Comparison of ENCODE assay signal across 8 mouse cellular contexts in genomic region chr5:35531586-35531985, GRCm38 (mm10). TPM values are rescaled to one million over a fixed set of nuclear protein-coding genes. Genes with fewer than 3 reads are reported as not detected.
DNase-seq lines count a peak whose midpoint lies in the region; ATAC-seq and TF ChIP-seq lines count a peak whose summit lies in the region.

No protein-coding gene starts in this region.

- H3K36me3 ChIP-seq in MEL (ENCODE audit: control insufficient read depth in 1 of 2, insufficient read depth in 2 of 2, low read length in 2 of 2): no peaks in the 10 kb centered on the region

- no peak for TF ChIP-seq CTCF in MEL (IDR thresholded peaks at IDR 0.05 in 2 of 3, conservative IDR thresholded peaks at IDR 0.05 in 1 of 3; ENCODE audit: control insufficient read depth in 1 of 3, insufficient read depth in 1 of 3, low read depth in 2 of 3, low read length in 3 of 3, poor library complexity in 1 of 3, severe bottlenecking in 1 of 3)

- H3K27me3 ChIP-seq in MEL (ENCODE audit: control insufficient read depth in 1 of 2, insufficient read depth in 2 of 2, low read length in 2 of 2): no peaks in the 10 kb centered on the region

- H3K4me1 ChIP-seq in MEL (ENCODE audit: control insufficient read depth in 1 of 2, insufficient read depth in 2 of 2, low read length in 2 of 2): no peaks in the 10 kb centered on the region

- no peak overlapping the region for H3K4me3 ChIP-seq in MEL (ENCODE audit: control insufficient read depth in 1 of 2, insufficient read depth in 1 of 2, low read depth in 2 of 2, low read length in 2 of 2)

- TF ChIP-seq EP300 in MEL (IDR thresholded peaks at IDR 0.05; ENCODE audit: low read depth in 1 of 2, low read length in 2 of 2): no peak

- TF ChIP-seq RAD21 in MEL (IDR thresholded peaks at IDR 0.05; ENCODE audit: low read depth, low read length): no peak

- no peaks in the 10 kb centered on the region for H3K79me2 ChIP-seq in MEL (ENCODE audit: control insufficient read depth, insufficient read depth, low read length, poor library complexity)

- H3K9me3 ChIP-seq in MEL (replicated peaks; ENCODE audit: insufficient read depth, low read length): no peaks in the 10 kb centered on the region

- DNase-seq in heart, postnatal 4 days: peak; percentile 63
- no peak for DNase-seq in heart, adult 8-10 months (ENCODE audit: low spot score)
- DNase-seq in MEL (ENCODE audit: low read depth, low spot score): peak; percentile 36
- peak; percentile 17 for DNase-seq in kidney, adult 9 months
- DNase-seq in cerebellum, adult 11 months: no peak
- no peak for DNase-seq in cerebellum, postnatal 14 days
- DNase-seq in cerebellum, postnatal 36 days: no peak

- H3K27ac ChIP-seq in MEL (ENCODE audit: control insufficient read depth, low read depth, low read length): no peak overlapping the region

- H3K9ac ChIP-seq in MEL (ENCODE audit: control insufficient read depth, low read depth, low read length, poor library complexity, severe bottlenecking): no peak overlapping the region

- ATAC-seq in megakaryocyte-erythroid progenitor cell, adult 5-6 weeks (replicated peaks; ENCODE audit: low FRiP score, low TSS enrichment, poor library complexity, severe bottlenecking): peak; percentile 74

- no peak for TF ChIP-seq POLR2A in MEL (IDR thresholded peaks at IDR 0.05; ENCODE audit: control insufficient read depth in 1 of 2, insufficient read depth in 1 of 2, low read depth in 1 of 2, low read length in 2 of 2, poor library complexity in 1 of 2)

TF ChIP-seq in MEL, 35 proteins besides CTCF, POLR2A, EP300 and RAD21:
- TF ChIP-seq MYB (IDR thresholded peaks at IDR 0.05; ENCODE audit: low read depth, low read length): no peak
- TF ChIP-seq ETS1 (IDR thresholded peaks at IDR 0.05; ENCODE audit: low read depth, low read length): no peak
- TF ChIP-seq TBP (IDR thresholded peaks at IDR 0.05; ENCODE audit: low read depth, low read length): no peak
- no peak for TF ChIP-seq CHD2 (IDR thresholded peaks at IDR 0.05; ENCODE audit: low read length)

RNA-seq across cellular contexts. Expression of gene Cpz, which starts 6.1 kb away (rescaled TPM):
- total RNA-seq in heart, postnatal 4 days (2021): 1 to 10 TPM; 3.2 to 3.6 TPM
- under 1 TPM in 3 of 4 experiments, not detected in 1; 0.25 to 0.59 (median 0.41) TPM for total RNA-seq in heart, adult 8-10 months (2022)
- not detected in 2 replicates for total RNA-seq in MEL (2012; rRNA removed)
- polyA plus RNA-seq in MEL (2012; ENCODE audit: insufficient read depth in 1 of 2, insufficient read length in 2 of 2, low read depth in 1 of 2, low replicate concordance in 2 of 2, missing spikeins in 1 of 2): under 1 TPM in 1 of 2 experiments, not detected in 1; 0.10 TPM
- not detected in 2 replicates for total RNA-seq in megakaryocyte-erythroid progenitor cell, adult 5-6 weeks (2014; fragmentation: Nextera tagmentation)
- total RNA-seq in megakaryocyte-erythroid progenitor cell, adult 5-6 weeks (2017): not detected in 2 replicates

RNA-seq across cellular contexts. Expression of gene Trmt44, which starts 43.3 kb away (rescaled TPM):
- total RNA-seq in heart, postnatal 4 days (2021): 1 to 10 TPM; 4.1 to 4.6 TPM
- total RNA-seq in heart, adult 8-10 months (2022): 1 to 10 TPM; 1.7 to 2.1 (median 2.0) TPM
- total RNA-seq in MEL (2012; rRNA removed): 13.1 and 16.6 TPM in 2 replicates
- 10 to 100 TPM in 1 of 2 experiments, not detected in 1; 14.3 TPM for polyA plus RNA-seq in MEL (2012; ENCODE audit: insufficient read depth in 1 of 2, insufficient read length in 2 of 2, low read depth in 1 of 2, low replicate concordance in 2 of 2, missing spikeins in 1 of 2)
- 9.4 and 12.1 TPM in 2 replicates for total RNA-seq in megakaryocyte-erythroid progenitor cell, adult 5-6 weeks (2014; fragmentation: Nextera tagmentation)
- total RNA-seq in megakaryocyte-erythroid progenitor cell, adult 5-6 weeks (2017): 8.0 and 8.4 TPM in 2 replicates

RNA-seq across cellular contexts. Expression of gene Acox3, which starts 51.3 kb away (rescaled TPM):
- total RNA-seq in heart, postnatal 4 days (2021): 10 to 100 TPM; 20.8 to 23.6 TPM
- 10 to 100 TPM; 21.9 to 32.0 (median 26.4) TPM for total RNA-seq in heart, adult 8-10 months (2022)
- total RNA-seq in MEL (2012; rRNA removed): 3.9 and 6.5 TPM in 2 replicates
- 10 to 100 TPM in 1 of 2 experiments, not detected in 1; 11.4 TPM for polyA plus RNA-seq in MEL (2012; ENCODE audit: insufficient read depth in 1 of 2, insufficient read length in 2 of 2, low read depth in 1 of 2, low replicate concordance in 2 of 2, missing spikeins in 1 of 2)
- total RNA-seq in megakaryocyte-erythroid progenitor cell, adult 5-6 weeks (2014; fragmentation: Nextera tagmentation): 7.9 and 12.4 TPM in 2 replicates
- 5.0 and 20.3 TPM in 2 replicates for total RNA-seq in megakaryocyte-erythroid progenitor cell, adult 5-6 weeks (2017)

Comparison
In these comparisons a context has a peak if more than half of its experiments do, and no peak if none do; other contexts are left out.
1. DNase-seq: peak in heart, postnatal 4 days (single experiment), MEL (single experiment) and kidney, adult 9 months (single experiment); none in heart, adult 8-10 months (single experiment), cerebellum, adult 11 months (single experiment), cerebellum, postnatal 14 days (0 of 2) and cerebellum, postnatal 36 days (0 of 2).